In the genomic region with DNA sequence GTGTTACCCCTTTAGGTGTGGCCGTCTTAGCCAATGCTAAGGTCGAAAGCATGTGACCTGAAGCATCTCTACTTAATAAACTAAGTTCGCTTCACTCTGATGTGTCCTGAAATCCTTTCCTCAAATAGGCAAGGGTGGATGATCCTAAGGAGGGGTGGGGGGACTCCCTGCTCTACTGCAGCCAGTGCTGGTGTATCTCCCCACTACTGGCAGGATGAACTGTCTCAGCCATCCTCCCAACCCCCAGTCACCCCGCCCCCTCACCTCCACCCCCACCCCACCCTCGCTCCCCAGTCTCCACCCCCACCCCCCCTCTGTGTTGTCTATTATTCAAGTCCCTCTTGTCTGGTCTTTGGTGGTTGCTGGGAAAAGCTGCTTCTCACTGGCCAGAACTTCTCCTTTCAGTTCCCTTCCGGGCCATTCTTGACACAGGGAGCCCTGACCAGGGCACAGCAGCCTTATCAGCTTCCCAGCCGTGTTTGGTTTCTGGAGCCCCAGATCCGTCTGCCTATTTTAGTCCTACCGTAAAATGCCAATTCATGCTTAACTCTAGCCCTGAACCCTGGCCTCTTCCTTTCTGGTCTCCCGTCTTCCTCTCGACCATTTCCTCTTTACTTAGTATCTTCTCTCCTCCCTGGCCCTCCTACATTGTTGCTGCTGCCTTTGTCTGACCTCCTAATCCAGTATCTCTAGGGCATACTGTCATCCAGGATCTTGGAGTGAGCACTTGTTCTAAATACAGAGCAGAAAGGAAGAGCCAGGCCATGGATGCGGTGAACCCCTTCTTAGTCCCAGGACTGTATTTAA, we compare ENCODE assay signal across 11 mouse cellular contexts. TPM values are rescaled to one million over a fixed set of nuclear protein-coding genes. Genes with fewer than 3 reads are reported as not detected.
A peak's percentile ranks its signal among the peaks of the same experiment; 100 is the strongest.
DNase-seq lines count a peak whose midpoint lies in the region; ATAC-seq and TF ChIP-seq lines count a peak whose summit lies in the region.
"Had no signal": no experiment of that assay in that cellular context is flagged by ENCODE, and none has a peak within 500 bp of the region (broad histone marks: within the 10 kb centered on the region; RNA-seq: fewer than 3 reads in every experiment).

No protein-coding gene starts in this region.

- no peak overlapping the region for H3K4me3 ChIP-seq in kidney, embryonic 14.5 days (ENCODE audit: low read length)
- no peak overlapping the region; a peak in 1 of 4 replicates for H3K4me3 ChIP-seq in MEL (ENCODE audit: control insufficient read depth in 1 of 2, insufficient read depth in 1 of 2, low read depth in 2 of 2, low read length in 2 of 2)
- H3K4me3 ChIP-seq in heart, embryonic 14.5 days (ENCODE audit: control insufficient read depth in 1 of 2, insufficient read depth in 1 of 2, low read depth in 1 of 2, low read length in 2 of 2) = no peak overlapping the region
- no peak overlapping the region for H3K4me3 ChIP-seq in forebrain, embryonic 15.5 days
- H3K4me3 ChIP-seq in midbrain, embryonic 16.5 days (ENCODE audit: low read depth, low read length) = no peak overlapping the region

- H3K4me1 ChIP-seq in kidney, embryonic 14.5 days (ENCODE audit: control insufficient read depth, insufficient read depth, low read length) = 0 out of 2 replicates have a peak, but pooled peaks cover 8% of the 10 kb centered on the region
- H3K4me1 ChIP-seq in MEL (ENCODE audit: control insufficient read depth in 1 of 2, insufficient read depth in 2 of 2, low read length in 2 of 2) = peaks cover 11 to 26% of the 10 kb centered on the region in 2 experiments
- H3K4me1 ChIP-seq in heart, embryonic 14.5 days (ENCODE audit: control insufficient read depth in 2 of 2, insufficient read depth in 2 of 2, low read length in 2 of 2) = peaks cover 9 to 17% of the 10 kb centered on the region in 2 experiments
- H3K4me1 ChIP-seq in forebrain, embryonic 15.5 days = no peaks in the 10 kb centered on the region
- no peaks in the 10 kb centered on the region for H3K4me1 ChIP-seq in midbrain, embryonic 16.5 days (ENCODE audit: control insufficient read depth, insufficient read depth, low read length)

- H3K9me3 ChIP-seq in kidney, embryonic 14.5 days (ENCODE audit: control insufficient read depth, low read length) = no peaks in the 10 kb centered on the region
- no peaks in the 10 kb centered on the region for H3K9me3 ChIP-seq in MEL (replicated peaks; ENCODE audit: insufficient read depth, low read length)
- H3K9me3 ChIP-seq in heart, embryonic 14.5 days (ENCODE audit: control insufficient read depth, low read length) = no peaks in the 10 kb centered on the region
- no peaks in the 10 kb centered on the region for H3K9me3 ChIP-seq in forebrain, embryonic 15.5 days
- H3K9me3 ChIP-seq in midbrain, embryonic 16.5 days (replicated peaks; ENCODE audit: control insufficient read depth, low read length, poor library complexity, severe bottlenecking) = no peaks in the 10 kb centered on the region

- peak; percentile 88 for TF ChIP-seq EP300 in MEL (IDR thresholded peaks at IDR 0.05; ENCODE audit: low read depth in 1 of 2, low read length in 2 of 2)

- H3K9ac ChIP-seq in kidney, embryonic 14.5 days (ENCODE audit: low read depth, low read length) = no peak overlapping the region
- H3K9ac ChIP-seq in MEL (ENCODE audit: control insufficient read depth, low read depth, low read length, poor library complexity, severe bottlenecking) = peak overlapping the region; percentile 27
- peak overlapping the region; percentile 30; the same call in 1 of the 2 replicates for H3K9ac ChIP-seq in heart, embryonic 14.5 days (ENCODE audit: low read length)
- H3K9ac ChIP-seq in forebrain, embryonic 15.5 days (replicated peaks) = no peak overlapping the region
- no peak overlapping the region for H3K9ac ChIP-seq in midbrain, embryonic 16.5 days (ENCODE audit: low read depth, low read length)

- no peak for TF ChIP-seq RAD21 in MEL (IDR thresholded peaks at IDR 0.05; ENCODE audit: low read depth, low read length)

- 54% methylated on average over 12 of the region's 12 CpGs for WGBS in kidney, embryonic 14.5 days
- WGBS in heart, embryonic 14.5 days = 22% methylated on average over 11 of the region's 12 CpGs
- WGBS in forebrain, embryonic 15.5 days = 44% methylated on average over 12 of the region's 12 CpGs
- WGBS in midbrain, embryonic 16.5 days = 41% methylated on average over 12 of the region's 12 CpGs

- no peaks in the 10 kb centered on the region for H3K36me3 ChIP-seq in kidney, embryonic 14.5 days (ENCODE audit: control insufficient read depth, insufficient read depth, low read length)
- H3K36me3 ChIP-seq in MEL (ENCODE audit: control insufficient read depth in 1 of 2, insufficient read depth in 2 of 2, low read length in 2 of 2) = peaks cover 0 to 27% of the 10 kb centered on the region in 2 experiments; a peak in 2 of 4 replicates
- no peaks in the 10 kb centered on the region for H3K36me3 ChIP-seq in heart, embryonic 14.5 days (ENCODE audit: control insufficient read depth, insufficient read depth, low read length)
- H3K36me3 ChIP-seq in forebrain, embryonic 15.5 days = no peaks in the 10 kb centered on the region
- no peaks in the 10 kb centered on the region for H3K36me3 ChIP-seq in midbrain, embryonic 16.5 days (ENCODE audit: control insufficient read depth, insufficient read depth, low read length)

- H3K27me3 ChIP-seq in kidney, embryonic 14.5 days (ENCODE audit: control insufficient read depth, insufficient read depth, low read length) = no peaks in the 10 kb centered on the region
- no peaks in the 10 kb centered on the region for H3K27me3 ChIP-seq in MEL (ENCODE audit: control insufficient read depth in 1 of 2, insufficient read depth in 2 of 2, low read length in 2 of 2)
- H3K27me3 ChIP-seq in heart, embryonic 14.5 days (ENCODE audit: control insufficient read depth, insufficient read depth, low read length) = no peaks in the 10 kb centered on the region
- no peaks in the 10 kb centered on the region for H3K27me3 ChIP-seq in forebrain, embryonic 15.5 days
- no peaks in the 10 kb centered on the region for H3K27me3 ChIP-seq in midbrain, embryonic 16.5 days (ENCODE audit: control insufficient read depth, insufficient read depth, low read depth, low read length)

- no peak for DNase-seq in kidney, adult 8-10 months
- DNase-seq in MEL (ENCODE audit: low read depth, low spot score) = peak; percentile 93
- no peak for DNase-seq in gastrocnemius, postnatal 10 days
- DNase-seq: cerebellum, adult 9-10 months; kidney, postnatal 36 days; right cerebral cortex, postnatal 25 days had no signal

- no peak for TF ChIP-seq CTCF in MEL (IDR thresholded peaks at IDR 0.05 in 2 of 3, conservative IDR thresholded peaks at IDR 0.05 in 1 of 3; ENCODE audit: control insufficient read depth in 1 of 3, insufficient read depth in 1 of 3, low read depth in 2 of 3, low read length in 3 of 3, poor library complexity in 1 of 3, severe bottlenecking in 1 of 3)

- peak in 1 of 2 experiments; percentile 48; a peak in 2 of 4 replicates for TF ChIP-seq POLR2A in MEL (IDR thresholded peaks at IDR 0.05; ENCODE audit: control insufficient read depth in 1 of 2, insufficient read depth in 1 of 2, low read depth in 1 of 2, low read length in 2 of 2, poor library complexity in 1 of 2)

- ATAC-seq in kidney, embryonic 14.5 days (ENCODE audit: low FRiP score, low TSS enrichment) = no peak
- ATAC-seq in heart, embryonic 14.5 days (ENCODE audit: insufficient number of reproducible peaks, insufficient read depth, low FRiP score, low read depth) = peak; percentile 40
- peak; percentile 64 for ATAC-seq in monocyte, adult 5-6 weeks (replicated peaks; ENCODE audit: insufficient number of reproducible peaks, low FRiP score, low TSS enrichment, poor library complexity, severe bottlenecking)
- no peak for ATAC-seq in forebrain, embryonic 15.5 days (replicated peaks)
- ATAC-seq in midbrain, embryonic 16.5 days = no peak

- no peak overlapping the region for H3K4me2 ChIP-seq in kidney, embryonic 14.5 days (replicated peaks; ENCODE audit: low read depth, low read length)
- H3K4me2 ChIP-seq in heart, embryonic 14.5 days (ENCODE audit: low read length) = peak overlapping the region; percentile 44
- no peak overlapping the region for H3K4me2 ChIP-seq in forebrain, embryonic 15.5 days (replicated peaks)
- H3K4me2 ChIP-seq in midbrain, embryonic 16.5 days (ENCODE audit: low read length) = no peak overlapping the region

- H3K79me2 ChIP-seq in MEL (ENCODE audit: control insufficient read depth, insufficient read depth, low read length, poor library complexity) = peaks cover 6% of the 10 kb centered on the region

- peak overlapping the region; percentile 30; the same call in 1 of the 2 replicates for H3K27ac ChIP-seq in kidney, embryonic 14.5 days (ENCODE audit: low read depth, low read length)
- H3K27ac ChIP-seq in MEL (ENCODE audit: control insufficient read depth, low read depth, low read length) = peak overlapping the region; percentile 83
- peak overlapping the region; percentile 53 to 62; a peak in 3 of 4 replicates for H3K27ac ChIP-seq in heart, embryonic 14.5 days (replicated peaks in 1 of 2; ENCODE audit: control insufficient read depth in 1 of 2, insufficient read depth in 1 of 2, low read depth in 2 of 2, low read length in 2 of 2)
- H3K27ac ChIP-seq in forebrain, embryonic 15.5 days (replicated peaks) = no peak overlapping the region
- no peak overlapping the region for H3K27ac ChIP-seq in midbrain, embryonic 16.5 days (ENCODE audit: low read length)

RNA-seq across cellular contexts. Expression of a gene that starts 4.4 kb away (rescaled TPM):
- polyA plus RNA-seq in kidney, embryonic 14.5 days (2014; fragmentation: Nextera tagmentation; extraction: Ambion mirVana) = 2.1 and 2.4 TPM in 2 replicates
- total RNA-seq in MEL (2012; rRNA removed) = 79.9 and 94.7 TPM in 2 replicates
- polyA plus RNA-seq in MEL (2012; ENCODE audit: insufficient read depth in 1 of 2, insufficient read length in 2 of 2, low read depth in 1 of 2, low replicate concordance in 2 of 2, missing spikeins in 1 of 2) = 100 to 1,000 TPM; 106 to 128 TPM
- polyA plus RNA-seq in heart, embryonic 14.5 days (2014; fragmentation: Nextera tagmentation; extraction: Ambion mirVana) = 1.9 and 2.8 TPM in 2 replicates
- 579 to 859 TPM (median 610 TPM) in 3 replicates for total RNA-seq in monocyte, adult 5-6 weeks (2017)
- total RNA-seq in gastrocnemius, postnatal 10 days (2021) = 1 to 10 TPM in 1 of 2 experiments, under 1 TPM in 1; 0.59 to 2.0 TPM
- polyA plus RNA-seq in forebrain, embryonic 15.5 days (2015; fragmentation: Nextera tagmentation; extraction: Ambion mirVana) = 1.2 and 2.0 TPM in 2 replicates
- polyA plus RNA-seq in midbrain, embryonic 16.5 days (2015; fragmentation: Nextera tagmentation; extraction: Ambion mirVana) = 1.2 and 1.4 TPM in 2 replicates

RNA-seq across cellular contexts. Expression of a gene that starts 13.9 kb away (rescaled TPM):
- polyA plus RNA-seq in kidney, embryonic 14.5 days (2014; fragmentation: Nextera tagmentation; extraction: Ambion mirVana) = 9.4 and 9.9 TPM in 2 replicates
- total RNA-seq in MEL (2012; rRNA removed) = 42.2 and 60.3 TPM in 2 replicates
- polyA plus RNA-seq in MEL (2012; ENCODE audit: insufficient read depth in 1 of 2, insufficient read length in 2 of 2, low read depth in 1 of 2, low replicate concordance in 2 of 2, missing spikeins in 1 of 2) = 10 to 100 TPM in 1 of 2 experiments, not detected in 1; 51.4 TPM
- 1.1 and 2.0 TPM in 2 replicates for polyA plus RNA-seq in heart, embryonic 14.5 days (2014; fragmentation: Nextera tagmentation; extraction: Ambion mirVana)
- total RNA-seq in monocyte, adult 5-6 weeks (2017) = 0.64 to 4.9 TPM (median 2.6 TPM) in 3 replicates
- 1 to 10 TPM in 1 of 2 experiments, not detected in 1; 1.2 TPM for total RNA-seq in gastrocnemius, postnatal 10 days (2021)
- polyA plus RNA-seq in forebrain, embryonic 15.5 days (2015; fragmentation: Nextera tagmentation; extraction: Ambion mirVana) = 0.43 and 0.97 TPM in 2 replicates
- polyA plus RNA-seq in midbrain, embryonic 16.5 days (2015; fragmentation: Nextera tagmentation; extraction: Ambion mirVana) = 0.68 and 0.85 TPM in 2 replicates

RNA-seq across cellular contexts. Expression of a gene that starts 37.0 kb away (rescaled TPM):
- polyA plus RNA-seq in kidney, embryonic 14.5 days (2014; fragmentation: Nextera tagmentation; extraction: Ambion mirVana) = 26.4 and 28.4 TPM in 2 replicates
- 1.6 and 2.6 TPM in 2 replicates for total RNA-seq in MEL (2012; rRNA removed)
- 10 to 100 TPM in 1 of 2 experiments, not detected in 1; 22.6 TPM for polyA plus RNA-seq in MEL (2012; ENCODE audit: insufficient read depth in 1 of 2, insufficient read length in 2 of 2, low read depth in 1 of 2, low replicate concordance in 2 of 2, missing spikeins in 1 of 2)
- 14.5 and 18.7 TPM in 2 replicates for polyA plus RNA-seq in heart, embryonic 14.5 days (2014; fragmentation: Nextera tagmentation; extraction: Ambion mirVana)
- total RNA-seq in monocyte, adult 5-6 weeks (2017) = 9.8 to 17.2 TPM (median 15.0 TPM) in 3 replicates
- total RNA-seq in gastrocnemius, postnatal 10 days (2021) = 1 to 10 TPM; 6.5 to 8.6 TPM
- polyA plus RNA-seq in forebrain, embryonic 15.5 days (2015; fragmentation: Nextera tagmentation; extraction: Ambion mirVana) = 1.8 and 2.5 TPM in 2 replicates
- polyA plus RNA-seq in midbrain, embryonic 16.5 days (2015; fragmentation: Nextera tagmentation; extraction: Ambion mirVana) = 3.2 and 3.4 TPM in 2 replicates

RNA-seq across cellular contexts. Expression of a gene that starts 55.4 kb away (rescaled TPM):
- polyA plus RNA-seq in kidney, embryonic 14.5 days (2014; fragmentation: Nextera tagmentation; extraction: Ambion mirVana) = 0.16 and 0.17 TPM in 2 replicates
- total RNA-seq in MEL (2012; rRNA removed) = 17.0 and 17.5 TPM in 2 replicates
- polyA plus RNA-seq in MEL (2012; ENCODE audit: insufficient read depth in 1 of 2, insufficient read length in 2 of 2, low read depth in 1 of 2, low replicate concordance in 2 of 2, missing spikeins in 1 of 2) = 10 to 100 TPM in 1 of 2 experiments, not detected in 1; 16.1 TPM
- 0.08 and 0.12 TPM in 2 replicates for polyA plus RNA-seq in heart, embryonic 14.5 days (2014; fragmentation: Nextera tagmentation; extraction: Ambion mirVana)
- 43.8 to 60.6 TPM (median 51.3 TPM) in 3 replicates for total RNA-seq in monocyte, adult 5-6 weeks (2017)
- total RNA-seq in gastrocnemius, postnatal 10 days (2021) = 1 to 10 TPM in 1 of 2 experiments, under 1 TPM in 1; 0.23 to 1.6 TPM
- 0.13 and 0.27 TPM in 2 replicates for polyA plus RNA-seq in forebrain, embryonic 15.5 days (2015; fragmentation: Nextera tagmentation; extraction: Ambion mirVana)
- polyA plus RNA-seq in midbrain, embryonic 16.5 days (2015; fragmentation: Nextera tagmentation; extraction: Ambion mirVana) = 0.19 and 0.24 TPM in 2 replicates

RNA-seq across cellular contexts. Expression of a gene that starts 58.6 kb away (rescaled TPM):
- 236 and 274 TPM in 2 replicates for polyA plus RNA-seq in kidney, embryonic 14.5 days (2014; fragmentation: Nextera tagmentation; extraction: Ambion mirVana)
- 100 and 107 TPM in 2 replicates for total RNA-seq in MEL (2012; rRNA removed)
- polyA plus RNA-seq in MEL (2012; ENCODE audit: insufficient read depth in 1 of 2, insufficient read length in 2 of 2, low read depth in 1 of 2, low replicate concordance in 2 of 2, missing spikeins in 1 of 2) = 100 to 1,000 TPM; 233 to 341 TPM
- polyA plus RNA-seq in heart, embryonic 14.5 days (2014; fragmentation: Nextera tagmentation; extraction: Ambion mirVana) = 253 and 254 TPM in 2 replicates
- 302 to 403 TPM (median 317 TPM) in 3 replicates for total RNA-seq in monocyte, adult 5-6 weeks (2017)
- 10 to 100 TPM; 64.8 to 67.8 TPM for total RNA-seq in gastrocnemius, postnatal 10 days (2021)
- 155 and 161 TPM in 2 replicates for polyA plus RNA-seq in forebrain, embryonic 15.5 days (2015; fragmentation: Nextera tagmentation; extraction: Ambion mirVana)
- polyA plus RNA-seq in midbrain, embryonic 16.5 days (2015; fragmentation: Nextera tagmentation; extraction: Ambion mirVana) = 109 and 115 TPM in 2 replicates

Comparison
In these comparisons a context has a peak if more than half of its experiments do, and no peak if none do; other contexts are left out.
1. ATAC-seq: peak in heart, embryonic 14.5 days (single experiment) and monocyte, adult 5-6 weeks (single experiment); none in kidney, embryonic 14.5 days (single experiment), forebrain, embryonic 15.5 days (single experiment) and midbrain, embryonic 16.5 days (single experiment).
2. H3K27ac ChIP-seq: peak in kidney, embryonic 14.5 days (single experiment), MEL (single experiment) and heart, embryonic 14.5 days (2 of 2); none in forebrain, embryonic 15.5 days (single experiment) and midbrain, embryonic 16.5 days (single experiment).
3. H3K9ac ChIP-seq: peak in MEL (single experiment) and heart, embryonic 14.5 days (single experiment); none in kidney, embryonic 14.5 days (single experiment), forebrain, embryonic 15.5 days (single experiment) and midbrain, embryonic 16.5 days (single experiment).
4. RNA of a gene that starts 4.4 kb away (polyA plus RNA-seq): 106 to 128 TPM in MEL; 1.9 to 2.8 TPM in heart, embryonic 14.5 days, 2.1 to 2.4 TPM in kidney, embryonic 14.5 days, 1.2 to 2.0 TPM in forebrain, embryonic 15.5 days and 1.2 to 1.4 TPM in midbrain, embryonic 16.5 days; every median in the first group is over 10 times any median in the second.